ENCODE assay signal across 15 mouse cellular contexts in the genomic region with DNA sequence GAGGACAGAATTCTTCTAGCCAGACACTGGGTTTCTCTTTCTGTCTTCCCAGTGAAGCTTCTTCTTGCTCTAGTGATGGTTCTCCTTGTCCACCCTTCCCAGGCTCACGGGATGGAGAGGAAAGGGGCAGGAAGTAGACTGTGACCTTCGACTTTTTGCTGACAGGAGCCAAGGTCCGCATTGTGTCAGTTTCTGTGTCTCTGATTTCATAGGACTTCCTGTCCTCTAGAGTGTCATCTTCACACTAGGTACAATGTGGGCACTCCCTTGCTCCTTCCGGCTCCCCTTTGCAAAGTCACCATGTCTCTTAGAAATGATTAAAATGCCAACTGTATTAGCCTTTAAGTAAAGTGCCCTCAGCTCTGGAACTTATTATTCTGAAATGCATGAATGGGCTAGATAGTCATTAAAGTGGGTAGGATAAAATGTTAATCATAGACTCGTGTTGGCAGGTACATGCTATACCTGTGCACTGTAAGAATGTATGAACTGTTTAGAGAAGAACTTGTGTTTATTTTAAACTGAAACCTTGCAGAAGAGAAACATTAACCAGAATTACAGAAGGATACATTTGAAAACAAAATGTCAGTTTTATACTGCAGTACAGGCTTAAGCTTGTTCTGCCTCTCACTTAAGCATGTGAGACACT.
A peak's percentile ranks its signal among the peaks of the same experiment; 100 is the strongest.
DNase-seq lines count a peak whose midpoint lies in the region; ATAC-seq and TF ChIP-seq lines count a peak whose summit lies in the region.
"Had no signal": no experiment of that assay in that cellular context is flagged by ENCODE, and none has a peak within 500 bp of the region (broad histone marks: within the 10 kb centered on the region; RNA-seq: fewer than 3 reads in every experiment).

No protein-coding gene starts in this region.

- no peaks in the 10 kb centered on the region for H3K27me3 ChIP-seq in lung, postnatal 0 days (replicated peaks; ENCODE audit: insufficient read depth, low read length)
- H3K27me3 ChIP-seq: embryonic facial prominence, embryonic 12.5 days; heart, embryonic 15.5 days; hindbrain, embryonic 15.5 days; liver, embryonic 12.5 days; midbrain, embryonic 12.5 days had no signal

- no peaks in the 10 kb centered on the region for H3K9me3 ChIP-seq in lung, postnatal 0 days (ENCODE audit: low read length)
- H3K9me3 ChIP-seq: embryonic facial prominence, embryonic 12.5 days; heart, embryonic 15.5 days; liver, embryonic 12.5 days; midbrain, embryonic 12.5 days had no signal

- no peak overlapping the region for H3K4me3 ChIP-seq in lung, postnatal 0 days (ENCODE audit: low read depth, low read length)
- H3K4me3 ChIP-seq: embryonic facial prominence, embryonic 12.5 days; heart, embryonic 15.5 days; hindbrain, embryonic 15.5 days; liver, embryonic 12.5 days; midbrain, embryonic 12.5 days had no signal

- no peak for DNase-seq in lung, postnatal 0 days (ENCODE audit: low spot score)
- no peak for DNase-seq in lung, postnatal 4 days
- peak; percentile 27 to 30 for DNase-seq in kidney, adult 8-10 months
- peak; percentile 15 to 28 for DNase-seq in kidney, postnatal 4 days
- no peak for DNase-seq in spleen, postnatal 14 days (ENCODE audit: low spot score in 2 of 2)
- no peak for DNase-seq in layer of hippocampus, adult 11-12 months (ENCODE audit: low spot score)
- no peak for DNase-seq in cerebellum, adult 18-20 months
- DNase-seq: cerebellum, postnatal 36 days; right cerebral cortex, postnatal 4 days had no signal

- 52% methylated on average over 5 of the region's 5 CpGs for WGBS in lung, postnatal 0 days

- 0 out of 2 replicates have a peak, but pooled peaks cover 5% of the 10 kb centered on the region for H3K4me1 ChIP-seq in lung, postnatal 0 days (ENCODE audit: insufficient read depth, low read depth, low read length)
- H3K4me1 ChIP-seq: embryonic facial prominence, embryonic 12.5 days; hindbrain, embryonic 15.5 days; midbrain, embryonic 12.5 days had no signal

- no peak for TF ChIP-seq CTCF in lung, postnatal 0 days (IDR thresholded peaks at IDR 0.05)

- H3K27ac ChIP-seq in lung, postnatal 0 days (ENCODE audit: low read length) = no peak overlapping the region
- H3K27ac ChIP-seq: embryonic facial prominence, embryonic 12.5 days; heart, embryonic 15.5 days; hindbrain, embryonic 15.5 days; liver, embryonic 12.5 days; midbrain, embryonic 12.5 days had no signal

- TF ChIP-seq EP300 in lung, postnatal 0 days (IDR thresholded peaks at IDR 0.05) = no peak

- no peaks in the 10 kb centered on the region for H3K36me3 ChIP-seq in lung, postnatal 0 days (ENCODE audit: insufficient read depth, low read length)
- H3K36me3 ChIP-seq: embryonic facial prominence, embryonic 12.5 days; heart, embryonic 15.5 days; liver, embryonic 12.5 days had no signal

- peak; percentile 49 for ATAC-seq in lung, postnatal 0 days
- ATAC-seq: CD4-positive, CD25-positive, alpha-beta regulatory T cell, adult 4 months; liver, embryonic 12.5 days had no signal

- H3K9ac ChIP-seq in lung, postnatal 0 days (replicated peaks; ENCODE audit: low read depth) = no peak overlapping the region
- H3K9ac ChIP-seq: embryonic facial prominence, embryonic 12.5 days; heart, embryonic 15.5 days; hindbrain, embryonic 15.5 days; liver, embryonic 12.5 days; midbrain, embryonic 12.5 days had no signal

- no peak overlapping the region for H3K4me2 ChIP-seq in lung, postnatal 0 days (replicated peaks; ENCODE audit: low read depth, low read length)
- H3K4me2 ChIP-seq: embryonic facial prominence, embryonic 12.5 days; heart, embryonic 15.5 days; hindbrain, embryonic 15.5 days; liver, embryonic 12.5 days; midbrain, embryonic 12.5 days had no signal

Comparison
In these comparisons a context has a peak if more than half of its experiments do, and no peak if none do; other contexts are left out.
1. DNase-seq: peak in kidney, adult 8-10 months (2 of 2) and kidney, postnatal 4 days (2 of 2); none in lung, postnatal 0 days (single experiment), lung, postnatal 4 days (0 of 2), spleen, postnatal 14 days (0 of 2), layer of hippocampus, adult 11-12 months (single experiment) and cerebellum, adult 18-20 months (0 of 2).